Mouse (Mus musculus): ENCODE measurements at regions not wholly inside any gene's neighbourhood (a gene's known extent, or its start where the extent isn't known, plus 50 kb on each side); places are given as distances from the start of the nearest gene placed in this dataset.

DNA sequence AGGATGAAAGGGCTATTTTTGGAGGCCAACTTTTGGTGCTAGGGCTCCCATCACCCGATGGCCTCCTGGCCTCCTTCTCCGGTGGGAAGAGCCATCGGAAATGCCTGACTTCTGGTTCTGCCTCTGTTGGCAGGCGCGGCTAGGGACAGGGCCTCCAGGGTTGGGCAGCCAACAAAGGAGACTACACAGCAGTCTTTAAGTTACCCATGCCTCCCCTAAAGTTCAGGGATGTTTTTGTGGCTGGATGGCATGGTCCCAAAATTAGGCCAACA is 86.2 kb upstream of the Ccnd1 start:
- Histone ChIP-seq H3K9ac (ENCODE audit: insufficient read depth, low read depth, low read length, poor library complexity, severe bottlenecking) (no peak overlapping the region), H3K27ac (ENCODE audit: insufficient read depth, low read depth, low read length, poor library complexity, severe bottlenecking) (no peak overlapping the region)

GRCm38 (mm10) chr7:145025186-145026013 is 85.7 kb upstream of the Ccnd1 start:
- no peak for TF ChIP-seq HCFC1 (IDR thresholded peaks at IDR 0.05; ENCODE audit: borderline replicate concordance, insufficient read depth, low read length)
- no peak for TF ChIP-seq ZNF384 (IDR thresholded peaks at IDR 0.05; ENCODE audit: low read depth, low read length)
- TF ChIP-seq CHD2 (IDR thresholded peaks at IDR 0.05; ENCODE audit: low read depth, low read length), result no peak
- TF ChIP-seq ZC3H11A (IDR thresholded peaks at IDR 0.05; ENCODE audit: borderline replicate concordance, low read depth, low read length), result no peak
- Histone ChIP-seq H3K4me1 (ENCODE audit: control insufficient read depth in 2 of 2, insufficient read depth in 2 of 2, low read length in 2 of 2, poor library complexity in 1 of 2) (peaks cover 0 to 3% of the 10 kb centered on the region in 2 experiments; a peak in 1 of 4 replicates), H3K27ac (ENCODE audit: insufficient read depth, low read depth, low read length, poor library complexity, severe bottlenecking) (no peak overlapping the region), H3K9me3 (ENCODE audit: control insufficient read depth, insufficient read depth, low read depth, low read length) (no peaks in the 10 kb centered on the region), H3K4me3 (ENCODE audit: insufficient read depth in 1 of 2, low read depth in 1 of 2, low read length in 2 of 2, poor library complexity in 1 of 2, severe bottlenecking in 1 of 2) (no peak overlapping the region), H3K9ac (ENCODE audit: insufficient read depth, low read depth, low read length, poor library complexity, severe bottlenecking) (no peak overlapping the region), H3K36me3 (ENCODE audit: control insufficient read depth, insufficient read depth, low read length, poor library complexity, severe bottlenecking) (no peaks in the 10 kb centered on the region)
- DNase-seq (ENCODE audit: low read depth, low spot score), result no peak
- in situ Hi-C loops (cut with MboI; ENCODE audit: low sequenced_read_pairs in 2 of 2, unreplicated experiment in 2 of 2), result no loop called here

More for the DNA sequence above, 86.2 kb upstream of the Ccnd1 start:
- H3K36me3 ChIP-seq (ENCODE audit: control insufficient read depth, insufficient read depth, low read length, poor library complexity, severe bottlenecking), result no peaks in the 10 kb centered on the region
- no peaks in the 10 kb centered on the region for H3K9me3 ChIP-seq (ENCODE audit: control insufficient read depth, insufficient read depth, low read depth, low read length)
- no peak for DNase-seq (ENCODE audit: low read depth, low spot score)
- in situ Hi-C loops (cut with MboI; ENCODE audit: low sequenced_read_pairs in 2 of 2, unreplicated experiment in 2 of 2), result no loop called here
- H3K4me3 ChIP-seq (ENCODE audit: insufficient read depth in 1 of 2, low read depth in 1 of 2, low read length in 2 of 2, poor library complexity in 1 of 2, severe bottlenecking in 1 of 2), result no peak overlapping the region
- no peak for TF ChIP-seq ZC3H11A (IDR thresholded peaks at IDR 0.05; ENCODE audit: borderline replicate concordance, low read depth, low read length)
- TF ChIP-seq MAFK (IDR thresholded peaks at IDR 0.05; ENCODE audit: insufficient read depth, low read depth, low read length), result no peak
- no peak for TF ChIP-seq ZNF384 (IDR thresholded peaks at IDR 0.05; ENCODE audit: low read depth, low read length)
- no peak for TF ChIP-seq CHD2 (IDR thresholded peaks at IDR 0.05; ENCODE audit: low read depth, low read length)
- TF ChIP-seq HCFC1 (IDR thresholded peaks at IDR 0.05; ENCODE audit: borderline replicate concordance, insufficient read depth, low read length), result no peak
- peaks cover 0 to 4% of the 10 kb centered on the region in 2 experiments; a peak in 1 of 4 replicates for H3K4me1 ChIP-seq (ENCODE audit: control insufficient read depth in 2 of 2, insufficient read depth in 2 of 2, low read length in 2 of 2, poor library complexity in 1 of 2)

DNA sequence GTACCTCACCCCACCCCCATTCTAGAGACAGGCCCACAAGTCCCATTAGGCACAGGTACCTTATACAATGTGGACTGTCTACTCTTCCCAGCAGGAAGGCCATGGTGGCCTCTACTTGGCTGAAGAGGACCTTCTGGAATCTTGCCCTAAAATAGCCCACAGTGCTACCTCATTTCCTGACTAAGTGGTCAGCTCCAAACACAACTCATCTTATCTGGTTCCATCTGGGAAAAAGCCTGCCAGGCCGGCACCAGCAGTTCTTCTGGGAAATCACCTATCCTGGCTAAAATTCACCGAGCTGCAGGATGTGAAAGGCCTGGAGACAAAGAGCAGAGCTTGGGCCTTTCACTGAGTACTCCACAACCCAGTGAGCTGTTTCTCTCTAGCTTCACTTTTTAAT is 84.9 kb upstream of the Ccnd1 start:
- no peak for TF ChIP-seq MAFK (IDR thresholded peaks at IDR 0.05; ENCODE audit: insufficient read depth, low read depth, low read length)
- TF ChIP-seq CHD2 (IDR thresholded peaks at IDR 0.05; ENCODE audit: low read depth, low read length), result no peak
- TF ChIP-seq ZC3H11A (IDR thresholded peaks at IDR 0.05; ENCODE audit: borderline replicate concordance, low read depth, low read length), result no peak
- TF ChIP-seq ZNF384 (IDR thresholded peaks at IDR 0.05; ENCODE audit: low read depth, low read length), result no peak
- no peak for TF ChIP-seq HCFC1 (IDR thresholded peaks at IDR 0.05; ENCODE audit: borderline replicate concordance, insufficient read depth, low read length)
- Histone ChIP-seq H3K9ac (ENCODE audit: insufficient read depth, low read depth, low read length, poor library complexity, severe bottlenecking) (no peak overlapping the region), H3K27ac (ENCODE audit: insufficient read depth, low read depth, low read length, poor library complexity, severe bottlenecking) (no peak overlapping the region), H3K36me3 (ENCODE audit: control insufficient read depth, insufficient read depth, low read length, poor library complexity, severe bottlenecking) (no peaks in the 10 kb centered on the region), H3K4me1 (ENCODE audit: control insufficient read depth in 2 of 2, insufficient read depth in 2 of 2, low read length in 2 of 2, poor library complexity in 1 of 2) (no peaks in the 10 kb centered on the region; a peak in 1 of 4 replicates), H3K4me3 (ENCODE audit: insufficient read depth in 1 of 2, low read depth in 1 of 2, low read length in 2 of 2, poor library complexity in 1 of 2, severe bottlenecking in 1 of 2) (no peak overlapping the region), H3K9me3 (ENCODE audit: control insufficient read depth, insufficient read depth, low read depth, low read length) (no peaks in the 10 kb centered on the region)
- no peak for DNase-seq (ENCODE audit: low read depth, low spot score)
- in situ Hi-C loops (cut with MboI; ENCODE audit: low sequenced_read_pairs in 2 of 2, unreplicated experiment in 2 of 2), result no loop called here

GRCm38 (mm10) chr7:145019137-145019536 is 79.4 kb upstream of the Ccnd1 start:
- no peak overlapping the region for H3K4me3 ChIP-seq (ENCODE audit: insufficient read depth in 1 of 2, low read depth in 1 of 2, low read length in 2 of 2, poor library complexity in 1 of 2, severe bottlenecking in 1 of 2)
- no peak overlapping the region for H3K9ac ChIP-seq (ENCODE audit: insufficient read depth, low read depth, low read length, poor library complexity, severe bottlenecking)
- H3K27ac ChIP-seq (ENCODE audit: insufficient read depth, low read depth, low read length, poor library complexity, severe bottlenecking), result no peak overlapping the region
- no peak for TF ChIP-seq ZC3H11A (IDR thresholded peaks at IDR 0.05; ENCODE audit: borderline replicate concordance, low read depth, low read length)
- no peak for TF ChIP-seq MAFK (IDR thresholded peaks at IDR 0.05; ENCODE audit: insufficient read depth, low read depth, low read length)
- no peak for TF ChIP-seq ZNF384 (IDR thresholded peaks at IDR 0.05; ENCODE audit: low read depth, low read length)
- TF ChIP-seq CHD2 (IDR thresholded peaks at IDR 0.05; ENCODE audit: low read depth, low read length), result no peak
- TF ChIP-seq HCFC1 (IDR thresholded peaks at IDR 0.05; ENCODE audit: borderline replicate concordance, insufficient read depth, low read length), result no peak
- no peaks in the 10 kb centered on the region for H3K36me3 ChIP-seq (ENCODE audit: control insufficient read depth, insufficient read depth, low read length, poor library complexity, severe bottlenecking)
- H3K4me1 ChIP-seq (ENCODE audit: control insufficient read depth in 2 of 2, insufficient read depth in 2 of 2, low read length in 2 of 2, poor library complexity in 1 of 2), result no peaks in the 10 kb centered on the region
- no peak for DNase-seq (ENCODE audit: low read depth, low spot score)
- in situ Hi-C loops (cut with MboI; ENCODE audit: low sequenced_read_pairs in 2 of 2, unreplicated experiment in 2 of 2), result no loop called here
- H3K9me3 ChIP-seq (ENCODE audit: control insufficient read depth, insufficient read depth, low read depth, low read length), result no peaks in the 10 kb centered on the region
